ENCODE assay signal across 8 mouse cellular contexts in the genomic region with DNA sequence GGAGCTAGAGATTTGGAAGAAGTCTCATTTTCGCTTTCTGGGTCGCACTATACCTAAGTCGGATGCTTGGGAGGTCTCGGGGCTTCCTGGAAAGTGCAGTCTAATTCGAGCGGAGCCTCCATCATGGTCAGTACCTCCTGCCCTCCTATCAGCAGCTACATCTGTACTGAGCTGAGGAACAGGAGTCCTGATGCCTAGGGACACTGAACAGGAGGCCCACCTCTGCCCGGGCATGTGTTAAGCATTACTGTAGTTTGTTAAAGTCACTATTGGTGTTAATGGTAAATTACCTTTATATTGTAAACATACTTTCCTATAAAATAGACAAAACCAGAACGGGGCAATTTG. TPM values are rescaled to one million over a fixed set of nuclear protein-coding genes. Genes with fewer than 3 reads are reported as not detected.
A peak's percentile ranks its signal among the peaks of the same experiment; 100 is the strongest.
DNase-seq lines count a peak whose midpoint lies in the region; ATAC-seq and TF ChIP-seq lines count a peak whose summit lies in the region.

No protein-coding gene starts in this region.

- peak overlapping the region; percentile 70 for H3K4me2 ChIP-seq in embryonic facial prominence, embryonic 14.5 days (ENCODE audit: low read depth, low read length)
- H3K4me2 ChIP-seq in intestine, embryonic 15.5 days (replicated peaks), result peak overlapping the region; percentile 75
- peak overlapping the region; percentile 99 for H3K4me2 ChIP-seq in myocyte (ENCODE audit: low read depth)

- no peak for DNase-seq in lung, adult 2 months
- no peak for DNase-seq in lung, postnatal 4 days
- DNase-seq in embryonic facial prominence, embryonic 14.5 days (ENCODE audit: low spot score), result no peak
- DNase-seq in right cerebral cortex, adult 18-20 months, result no peak
- no peak for DNase-seq in gastrocnemius, postnatal 4 days (ENCODE audit: low spot score in 2 of 2)
- no peak for DNase-seq in retina, embryonic 14.5 days (ENCODE audit: low spot score)

- H3K27me3 ChIP-seq in embryonic facial prominence, embryonic 14.5 days (replicated peaks; ENCODE audit: control insufficient read depth, insufficient read depth, low read length), result no peaks in the 10 kb centered on the region
- H3K27me3 ChIP-seq in intestine, embryonic 15.5 days (replicated peaks), result no peaks in the 10 kb centered on the region
- H3K27me3 ChIP-seq in myocyte (ENCODE audit: control insufficient read depth, insufficient read depth, insufficient read length), result no peaks in the 10 kb centered on the region

- no peak for TF ChIP-seq CTCF in lung, adult 2 months (IDR thresholded peaks at IDR 0.05; ENCODE audit: insufficient read depth, low read length)

- peaks cover 4% of the 10 kb centered on the region; the same call in 1 of the 2 replicates for H3K4me1 ChIP-seq in lung, adult 2 months (ENCODE audit: control insufficient read depth, insufficient read depth, low read length)
- H3K4me1 ChIP-seq in embryonic facial prominence, embryonic 14.5 days (ENCODE audit: control insufficient read depth, insufficient read depth, low read length), result peaks cover 6% of the 10 kb centered on the region; the same call in 1 of the 2 replicates
- peaks cover 4% of the 10 kb centered on the region for H3K4me1 ChIP-seq in intestine, embryonic 15.5 days (replicated peaks)

- peak overlapping the region; percentile 95 for H3K27ac ChIP-seq in embryonic facial prominence, embryonic 14.5 days (replicated peaks; ENCODE audit: low read depth, low read length)
- H3K27ac ChIP-seq in intestine, embryonic 15.5 days, result peak overlapping the region; percentile 97

- H3K79me2 ChIP-seq in myocyte (ENCODE audit: control insufficient read depth, insufficient read depth), result peaks cover 9% of the 10 kb centered on the region

- WGBS in lung, adult 2 months, result under 1% methylated on average over 8 of the region's 8 CpGs
- WGBS in embryonic facial prominence, embryonic 14.5 days, result under 1% methylated on average over 8 of the region's 8 CpGs
- under 1% methylated on average over 8 of the region's 8 CpGs for WGBS in intestine, embryonic 15.5 days

- H3ac ChIP-seq in myocyte (ENCODE audit: control insufficient read depth, insufficient read length), result peak overlapping the region; percentile 87

- no peak for TF ChIP-seq POLR2A in lung, adult 2 months (IDR thresholded peaks at IDR 0.05; ENCODE audit: borderline replicate concordance, extremely low read depth, low read depth, low read length)
- no peak for TF ChIP-seq POLR2A in myocyte (IDR thresholded peaks at IDR 0.05; ENCODE audit: insufficient read length, low read depth)

- H3K36me3 ChIP-seq in embryonic facial prominence, embryonic 14.5 days (ENCODE audit: control insufficient read depth, insufficient read depth, low read length), result peaks cover 20% of the 10 kb centered on the region; the same call in 1 of the 2 replicates
- H3K36me3 ChIP-seq in intestine, embryonic 15.5 days, result peaks cover 6% of the 10 kb centered on the region; the same call in 1 of the 2 replicates
- H3K36me3 ChIP-seq in myocyte (ENCODE audit: control insufficient read depth, insufficient read depth), result peaks cover 11% of the 10 kb centered on the region

- H3K4me3 ChIP-seq in lung, adult 2 months (replicated peaks; ENCODE audit: extremely low read depth, low read depth, low read length), result peak overlapping the region; percentile 92
- H3K4me3 ChIP-seq in embryonic facial prominence, embryonic 14.5 days (ENCODE audit: low read depth, low read length), result peak overlapping the region; percentile 88
- H3K4me3 ChIP-seq in intestine, embryonic 15.5 days (replicated peaks), result peak overlapping the region; percentile 80
- peak overlapping the region; percentile 92 for H3K4me3 ChIP-seq in myocyte

- H3K9ac ChIP-seq in embryonic facial prominence, embryonic 14.5 days (ENCODE audit: low read depth, low read length), result peak overlapping the region; percentile 97
- H3K9ac ChIP-seq in intestine, embryonic 15.5 days, result peak overlapping the region; percentile 70

- no peaks in the 10 kb centered on the region for H3K9me3 ChIP-seq in embryonic facial prominence, embryonic 14.5 days (ENCODE audit: control insufficient read depth, low read length)
- H3K9me3 ChIP-seq in intestine, embryonic 15.5 days, result no peaks in the 10 kb centered on the region

- peak; percentile 85 for ATAC-seq in embryonic facial prominence, embryonic 14.5 days (ENCODE audit: low read depth)
- peak; percentile 89 for ATAC-seq in intestine, embryonic 15.5 days

TF ChIP-seq in myocyte, 11 proteins besides CTCF, POLR2A, EP300 and RAD21:
- no peak for TF ChIP-seq MYOG (IDR thresholded peaks at IDR 0.05; ENCODE audit: control insufficient read depth in 1 of 3, insufficient read depth in 1 of 3, insufficient read length in 2 of 3, low read depth in 2 of 3)
- TF ChIP-seq REST (IDR thresholded peaks at IDR 0.05; ENCODE audit: insufficient read depth, insufficient read length), result no peak
- TF ChIP-seq CEBPB (IDR thresholded peaks at IDR 0.05; ENCODE audit: insufficient read depth, poor library complexity, severe bottlenecking), result no peak
- no peak for TF ChIP-seq TCF12 (IDR thresholded peaks at IDR 0.05; ENCODE audit: insufficient read depth, poor library complexity, severe bottlenecking)
- TF ChIP-seq E2F4 (IDR thresholded peaks at IDR 0.05; ENCODE audit: insufficient read depth), result no peak
- TF ChIP-seq MAX (IDR thresholded peaks at IDR 0.05; ENCODE audit: low read depth), result no peak
- TF ChIP-seq TCF3 (IDR thresholded peaks at IDR 0.05; ENCODE audit: insufficient read length, low read depth), result no peak
- no peak for TF ChIP-seq POLR2AphosphoS2 (IDR thresholded peaks at IDR 0.05; ENCODE audit: insufficient read length, low read depth)
- no peak for TF ChIP-seq USF1 (IDR thresholded peaks at IDR 0.05; ENCODE audit: low read depth)
- TF ChIP-seq SRF (IDR thresholded peaks at IDR 0.05; ENCODE audit: control insufficient read depth, insufficient read length, low read depth), result no peak
- no peak for TF ChIP-seq MYOD1 (IDR thresholded peaks at IDR 0.05; ENCODE audit: control insufficient read depth in 1 of 3, insufficient read length in 2 of 3, low read depth in 2 of 3)

RNA-seq across cellular contexts. Expression of a gene that starts 0.3 kb away (rescaled TPM):
- polyA plus RNA-seq in lung, adult 2 months (2012; rRNA removed), result 13.4 and 14.0 TPM in 2 replicates
- 17.7 and 18.2 TPM in 2 replicates for polyA plus RNA-seq in embryonic facial prominence, embryonic 14.5 days (2014; fragmentation: Nextera tagmentation; extraction: Ambion mirVana)
- polyA plus RNA-seq in intestine, embryonic 15.5 days (2015; fragmentation: Nextera tagmentation; extraction: Ambion mirVana), result 15.2 and 17.7 TPM in 2 replicates
- polyA plus RNA-seq in myocyte (2012; fragmentation: generic; extraction: Trizol), result 9.9 TPM
- 1 to 10 TPM; 4.7 to 5.3 TPM for total RNA-seq in gastrocnemius, postnatal 4 days (2021)

RNA-seq across cellular contexts. Expression of a gene that starts 34.9 kb away (rescaled TPM):
- polyA plus RNA-seq in lung, adult 2 months (2012; rRNA removed), result 14.9 and 15.2 TPM in 2 replicates
- polyA plus RNA-seq in embryonic facial prominence, embryonic 14.5 days (2014; fragmentation: Nextera tagmentation; extraction: Ambion mirVana), result 11.6 and 11.7 TPM in 2 replicates
- 10.4 and 10.5 TPM in 2 replicates for polyA plus RNA-seq in intestine, embryonic 15.5 days (2015; fragmentation: Nextera tagmentation; extraction: Ambion mirVana)
- polyA plus RNA-seq in myocyte (2012; fragmentation: generic; extraction: Trizol), result 5.1 TPM
- 1 to 10 TPM; 8.3 to 9.9 TPM for total RNA-seq in gastrocnemius, postnatal 4 days (2021)

RNA-seq across cellular contexts. Expression of a gene that starts 36.3 kb away (rescaled TPM):
- 0.06 TPM in 1 of 2 replicates, not detected in the other for polyA plus RNA-seq in lung, adult 2 months (2012; rRNA removed)
- polyA plus RNA-seq in embryonic facial prominence, embryonic 14.5 days (2014; fragmentation: Nextera tagmentation; extraction: Ambion mirVana), result 0.14 TPM in 1 of 2 replicates, not detected in the other
- 0.14 TPM in 1 of 2 replicates, not detected in the other for polyA plus RNA-seq in intestine, embryonic 15.5 days (2015; fragmentation: Nextera tagmentation; extraction: Ambion mirVana)
- polyA plus RNA-seq in myocyte (2012; fragmentation: generic; extraction: Trizol), result 0.02 TPM
- total RNA-seq in gastrocnemius, postnatal 4 days (2021), result not detected
